Mouse (Mus musculus) splenic B cell, adult 2 months (primary cell): ENCODE results near the gene Olfr1009.
"Not testable (repeated sequence)": the region's sequence is repeated elsewhere in the genome, so short reads cannot be mapped to it uniquely, and the experiment has no call there.

ENCODE experiments used
- DNase-seq: peaks from one replicate; pipeline ENCODE4 v3.0.0-alpha.2; 2011; ENCODE audit warnings: low read depth, low spot score
- H3K27me3 ChIP-seq: 2 replicates; pipeline ENCODE4 v1.6.1; 2012; ENCODE audit warnings: mild to moderate bottlenecking, low read length, moderate library complexity, mixed read lengths; ENCODE audit not compliant: control insufficient read depth, poor library complexity, insufficient read depth, severe bottlenecking
- H3K36me3 ChIP-seq: 2 replicates; pipeline ENCODE4 v1.6.1; 2012; ENCODE audit warnings: mild to moderate bottlenecking, low read length, moderate library complexity, mixed read lengths; ENCODE audit not compliant: control insufficient read depth, poor library complexity, insufficient read depth, severe bottlenecking

The Olfr1009 gene

GRCm38 (mm10) chr2:85715119-85715518, at the start of gene Olfr1009:
Olfr1009 (plus strand) TSS chr2:85715419.
- DNase-seq, result no peak
- Histone ChIP-seq H3K36me3 (no peaks in the 10 kb centered on the region), H3K27me3 (no peaks in the 10 kb centered on the region)

GRCm38 (mm10) chr2:85678667-85679066, 36.6 kb upstream of the Olfr1009 start, which contains the start of gene Olfr1006:
Olfr1006 (minus strand) TSS chr2:85678767.
- Histone ChIP-seq H3K27me3 (no peaks in the 10 kb centered on the region), H3K36me3 (no peaks in the 10 kb centered on the region)
- DNase-seq, result no peak

- no peaks in the 10 kb centered on the region for H3K27me3 ChIP-seq
- DNase-seq, result no peak
Measured at GRCm38 (mm10) chr2:85689131-85689530, 26.1 kb upstream of the Olfr1009 start, which contains the start of gene Olfr1008. Olfr1008 (plus strand) TSS chr2:85689431.

GRCm38 (mm10) chr2:85710680-85711079, 4.5 kb upstream of the Olfr1009 start:
- H3K36me3 ChIP-seq, H3K27me3 ChIP-seq, DNase-seq: not testable (repeated sequence)

More at GRCm38 (mm10) chr2:85689131-85689530, 26.1 kb upstream of the Olfr1009 start, which contains the start of gene Olfr1008:
- no peaks in the 10 kb centered on the region for H3K36me3 ChIP-seq

GRCm38 (mm10) chr2:85711159-85711558, 4.1 kb upstream of the Olfr1009 start:
- H3K27me3 ChIP-seq, result no peaks in the 10 kb centered on the region

GRCm38 (mm10) chr2:85725793-85726192, 10.6 kb downstream of the Olfr1009 start:
- H3K36me3 ChIP-seq, result no peaks in the 10 kb centered on the region
- no peak for DNase-seq
- no peaks in the 10 kb centered on the region for H3K27me3 ChIP-seq

More at GRCm38 (mm10) chr2:85711159-85711558, 4.1 kb upstream of the Olfr1009 start:
- DNase-seq, result no peak
- H3K36me3 ChIP-seq, result no peaks in the 10 kb centered on the region

- DNase-seq, result no peak
Measured at GRCm38 (mm10) chr2:85753822-85754221, 38.6 kb downstream of the Olfr1009 start.

GRCm38 (mm10) chr2:85762666-85763065, 47.4 kb downstream of the Olfr1009 start, which contains the start of gene Olfr1012:
Olfr1012 (minus strand) TSS chr2:85762766.
- DNase-seq, result no peak

More at GRCm38 (mm10) chr2:85753822-85754221, 38.6 kb downstream of the Olfr1009 start:
- H3K36me3 ChIP-seq, result no peaks in the 10 kb centered on the region
- no peaks in the 10 kb centered on the region for H3K27me3 ChIP-seq

GRCm38 (mm10) chr2:85766798-85767197, 51.6 kb downstream of the Olfr1009 start, which contains the start of gene Olfr1013:
Olfr1013 (plus strand) TSS chr2:85767098.
- no peak for DNase-seq
- Histone ChIP-seq H3K27me3 (no peaks in the 10 kb centered on the region), H3K36me3 (no peaks in the 10 kb centered on the region)

More at GRCm38 (mm10) chr2:85762666-85763065, 47.4 kb downstream of the Olfr1009 start, which contains the start of gene Olfr1012:
- H3K36me3 ChIP-seq, result no peaks in the 10 kb centered on the region
- H3K27me3 ChIP-seq, result no peaks in the 10 kb centered on the region

GRCm38 (mm10) chr2:85772413-85772812, 57.2 kb downstream of the Olfr1009 start, which contains the start of gene Olfr1014:
Olfr1014 (plus strand) TSS chr2:85772713.
- Histone ChIP-seq H3K27me3 (no peaks in the 10 kb centered on the region), H3K36me3 (no peaks in the 10 kb centered on the region)
- no peak for DNase-seq
